Mouse (Mus musculus) left cerebral cortex, postnatal 36 days (tissue): ENCODE data around the gene Slc39a1. TPM values are rescaled to one million over a fixed set of nuclear protein-coding genes. Genes with fewer than 3 reads are reported as not detected.

Experiments
- DNase-seq, 2 experiments: peaks; one replicate each; pipeline ENCODE4 v3.0.0; 2021 to 2022; ENCODE audit warnings: low spot score in 2 of 2, mixed read lengths in 1 of 2
- intact Hi-C: fragments of 180-260 bp; cut with DNase I; formaldehyde crosslinking; loops from one replicate; pipeline ENCODE4 v1.15.1; 2025
- microRNA-seq: library from miRNA; unstranded; fragments of <30 nt; microRNA quantifications from one replicate; pipeline ENCODE4 v1.2.0, GENCODE M21; 2022
- total RNA-seq, 2 experiments: library from RNA; stranded (reverse); gene quantifications; 2 replicates each; pipeline ENCODE4 v1.2.3; 2021

Gene Slc39a1
- total RNA-seq, 2 experiments from 2014 or later = 45.8 to 51.9 TPM

DNA sequence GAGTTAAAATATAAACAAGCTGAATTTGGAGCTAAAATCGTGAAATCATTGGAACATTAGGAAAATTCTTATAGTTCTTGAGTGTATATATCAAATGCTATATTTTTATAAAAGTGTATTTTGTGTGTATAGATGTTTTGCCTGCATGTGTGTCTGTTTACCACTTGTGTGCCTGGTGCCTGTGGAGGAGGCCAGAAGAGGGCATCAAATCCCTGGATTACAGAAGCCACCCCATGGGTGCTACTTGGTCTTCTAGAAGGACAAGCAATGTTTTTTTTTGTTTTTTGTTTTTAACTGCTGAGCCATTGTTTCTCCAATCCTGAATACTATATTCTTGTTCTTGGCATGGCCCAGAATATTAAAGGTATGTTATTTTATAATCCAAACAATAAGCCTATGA lies 42.6 kb downstream of the Slc39a1 start:
- intact Hi-C loops = loop anchor here (5.0 kb wide), 2 partner anchors 47 to 82 kb away; no protein-coding TSS in a partner anchor
- DNase-seq = no peak

GRCm38 (mm10) chr3:90291982-90292344 lies 44.0 kb downstream of the Slc39a1 start:
- intact Hi-C loops = loop anchor here (5.0 kb wide), 2 partner anchors 45 to 80 kb away; no protein-coding TSS in a partner anchor
- DNase-seq = no peak

- intact Hi-C loops = loop anchor here (5.0 kb wide), 2 partner anchors 45 to 80 kb away; no protein-coding TSS in a partner anchor
- DNase-seq = peak; percentile 99
Observed at GRCm38 (mm10) chr3:90292345-90293275, 44.6 kb downstream of the Slc39a1 start, which contains the start of gene Gatad2b. Gene Gatad2b (plus strand): TSS chr3:90293178.

- intact Hi-C loops = loop anchor here (5.0 kb wide), 2 partner anchors 44 to 79 kb away; no protein-coding TSS in a partner anchor
Observed at GRCm38 (mm10) chr3:90293352-90294063, 45.5 kb downstream of the Slc39a1 start.

DNA sequence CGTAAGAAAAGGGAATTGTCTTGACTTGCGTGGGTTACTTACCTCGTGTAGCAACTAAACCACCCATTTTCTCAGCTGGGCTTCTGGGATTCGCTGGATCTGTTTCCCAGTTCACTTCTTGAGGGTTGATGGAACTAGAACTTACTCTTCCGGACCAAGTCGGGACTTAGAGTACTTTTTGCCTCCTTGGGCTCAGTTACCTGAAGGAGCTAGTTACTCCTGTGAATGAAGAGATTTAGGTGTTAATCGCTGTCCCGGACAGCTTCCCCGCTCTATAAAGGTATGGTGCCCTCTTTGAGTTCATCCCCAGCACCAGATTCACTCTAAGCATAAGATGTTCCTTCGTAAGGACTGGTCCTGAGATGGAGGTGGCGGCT lies 46.1 kb downstream of the Slc39a1 start:
- intact Hi-C loops = loop anchor here (5.0 kb wide), 2 partner anchors 43 to 78 kb away; no protein-coding TSS in a partner anchor
- no peak for DNase-seq

More at GRCm38 (mm10) chr3:90293352-90294063, 45.5 kb downstream of the Slc39a1 start:
- DNase-seq = peak in 1 of 2 experiments; percentile 25

DNA sequence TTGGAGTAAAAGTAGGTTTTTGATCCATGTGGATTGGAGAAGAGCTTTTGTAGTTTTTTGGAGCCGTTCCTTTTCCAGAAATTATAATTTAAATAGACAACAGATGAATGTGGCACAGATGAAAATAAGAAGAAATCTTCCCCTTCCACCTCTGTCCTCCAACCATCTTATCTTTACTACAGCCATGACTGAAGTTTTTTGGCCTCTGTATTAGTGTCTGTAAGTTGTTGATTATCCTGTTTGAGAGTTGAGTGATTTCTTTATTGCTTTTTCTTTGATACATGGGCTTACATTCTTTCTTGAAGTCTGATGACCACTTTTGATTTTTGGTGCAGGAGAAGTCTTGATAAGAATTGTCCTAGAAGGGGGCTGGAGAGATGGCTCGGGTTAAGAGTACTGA lies 46.7 kb downstream of the Slc39a1 start:
- DNase-seq = no peak
- intact Hi-C loops = loop anchor here (5.0 kb wide), 2 partner anchors 43 to 78 kb away; no protein-coding TSS in a partner anchor

Small RNA genes within 50 kb of the gene (microRNA-seq; reads per million reads assigned to microRNA genes)
- gene Mir7012 = not detected

Other genes with a start within 250 kb of the Slc39a1 start
- gene Hax1, start 249.4 kb upstream of the Slc39a1 start, total RNA-seq = 10 to 100 TPM; 79.4 to 87.6 TPM
- 10 to 100 TPM; 91.4 to 93.6 TPM for gene 4933434E20Rik, start 196.5 kb upstream of the Slc39a1 start, total RNA-seq
- gene Ubap2l, start 195.5 kb upstream of the Slc39a1 start, total RNA-seq = 100 to 1,000 TPM; 165 to 202 TPM
- 100 to 1,000 TPM; 178 to 184 TPM for gene Tpm3, start 175.5 kb upstream of the Slc39a1 start, total RNA-seq
- gene Nup210l, start 144.0 kb upstream of the Slc39a1 start, total RNA-seq = under 1 TPM; 0.32 to 0.43 TPM
- 100 to 1,000 TPM; 834 to 845 TPM for gene Rps27, start 34.5 kb upstream of the Slc39a1 start, total RNA-seq
- gene Rab13, start 34.5 kb upstream of the Slc39a1 start, total RNA-seq = 1 to 10 TPM; 5.7 to 6.5 TPM
- 10 to 100 TPM; 45.0 to 45.3 TPM for gene Jtb, start 16.6 kb upstream of the Slc39a1 start, total RNA-seq
- gene Creb3l4, start 4.7 kb upstream of the Slc39a1 start, total RNA-seq = not detected
- 10 to 100 TPM; 34.1 to 38.1 TPM for gene Crtc2, start 6.0 kb downstream of the Slc39a1 start, total RNA-seq
- 10 to 100 TPM; 34.8 to 39.8 TPM for gene Dennd4b, start 17.0 kb downstream of the Slc39a1 start, total RNA-seq
- gene Gatad2b, start 45.0 kb downstream of the Slc39a1 start, total RNA-seq = 10 to 100 TPM; 85.1 to 97.8 TPM
- 1 to 10 TPM; 4.8 to 6.2 TPM for gene Slc27a3, start 141.8 kb downstream of the Slc39a1 start, total RNA-seq
- gene Ints3, start 185.4 kb downstream of the Slc39a1 start, total RNA-seq = 10 to 100 TPM; 57.6 to 70.1 TPM
- gene Npr1, start 217.7 kb downstream of the Slc39a1 start, total RNA-seq = 1 to 10 TPM; 2.5 to 4.2 TPM
- gene Ilf2, start 228.0 kb downstream of the Slc39a1 start, total RNA-seq = 10 to 100 TPM; 73.5 to 82.2 TPM
- 10 to 100 TPM; 52.8 to 54.7 TPM for gene Snapin, start 242.9 kb downstream of the Slc39a1 start, total RNA-seq